Mouse (Mus musculus) heart, adult 2 months (tissue): ENCODE data around the gene 4933434E20Rik. TPM values are rescaled to one million over a fixed set of nuclear protein-coding genes. Genes with fewer than 3 reads are reported as not detected.

Source experiments
- DNase-seq, 2 experiments: peaks; one replicate each; pipeline ENCODE4 v3.0.0; 2021
- H3K27ac ChIP-seq: fragments of 200-600 bp; 2 replicates; pipeline ENCODE4 v1.8.1; 2022
- H3K27me3 ChIP-seq: fragments of 200-500 bp; 2 replicates; pipeline ENCODE4 v1.6.1; 2012; ENCODE audit warnings: mild to moderate bottlenecking, low read length, inconsistent platforms, mixed read lengths; ENCODE audit not compliant: control insufficient read depth, insufficient read depth
- H3K36me3 ChIP-seq: fragments of 200-500 bp; 2 replicates; pipeline ENCODE4 v1.6.1; 2012; ENCODE audit warnings: low read length, inconsistent platforms; ENCODE audit not compliant: control insufficient read depth, insufficient read depth
- H3K4me1 ChIP-seq: fragments of 200-500 bp; 2 replicates; pipeline ENCODE4 v1.6.1; 2011; ENCODE audit warnings: low read length; ENCODE audit not compliant: control insufficient read depth, insufficient read depth
- H3K4me3 ChIP-seq: fragments of 200-600 bp; 2 replicates; pipeline ENCODE4 v1.8.1; 2022
- H3K79me2 ChIP-seq: fragments of 200-500 bp; replicated peaks from 2 replicates; pipeline ENCODE4 v1.6.1; 2012; ENCODE audit warnings: mild to moderate bottlenecking, inconsistent platforms, low read length, moderate library complexity, mixed read lengths; ENCODE audit not compliant: control insufficient read depth, insufficient read depth
- H3K9ac ChIP-seq: fragments of 200-500 bp; 2 replicates; pipeline ENCODE4 v1.6.1; 2012; ENCODE audit warnings: low read depth, mild to moderate bottlenecking, control low read depth, inconsistent platforms, low read length, mixed read lengths
- CTCF ChIP-seq: fragments of 200-600 bp; IDR thresholded peaks from 2 replicates; pipeline ENCODE4 v1.8.1; 2022; ENCODE audit warnings: antibody characterized with exemption, mild to moderate bottlenecking, moderate library complexity
- EP300 ChIP-seq: fragments of 200-500 bp; IDR thresholded peaks from 2 replicates; pipeline ENCODE4 v1.6.1; 2011; ENCODE audit warnings: low read depth, low read length, control low read depth; ENCODE audit not compliant: insufficient read depth
- POLR2A ChIP-seq: fragments of 200-500 bp; IDR thresholded peaks from 2 replicates; pipeline ENCODE4 v1.6.1; 2011; ENCODE audit warnings: mild to moderate bottlenecking, low read depth, low read length, control low read depth; ENCODE audit not compliant: insufficient read depth
- WGBS: fragments of 180-500 bp; shearing (Covaris S2); methylation state at CpG from one replicate; pipeline ENCODE4 v1.1.7; 2018; 5-methylcytosine and 5-hydroxymethylcytosine counted together
- intact Hi-C: fragments of 180-260 bp; cut with DNase I; formaldehyde crosslinking; loops from one replicate; pipeline ENCODE4 v1.15.1; 2025
- polyA plus RNA-seq: library from polyadenylated mRNA; depleted of rRNA; stranded (reverse); fragments of >200 nt; gene quantifications from 2 replicates; pipeline ENCODE4 v1.2.3, GENCODE M21; 2012
- total RNA-seq, 2 experiments: library from RNA; stranded (reverse); gene quantifications; 2 replicates each; pipeline ENCODE4 v1.2.3; 2021

Gene 4933434E20Rik
- total and polyA plus RNA-seq, 3 experiments, result 52.8 to 96.1 (median 81.6) TPM

DNA sequence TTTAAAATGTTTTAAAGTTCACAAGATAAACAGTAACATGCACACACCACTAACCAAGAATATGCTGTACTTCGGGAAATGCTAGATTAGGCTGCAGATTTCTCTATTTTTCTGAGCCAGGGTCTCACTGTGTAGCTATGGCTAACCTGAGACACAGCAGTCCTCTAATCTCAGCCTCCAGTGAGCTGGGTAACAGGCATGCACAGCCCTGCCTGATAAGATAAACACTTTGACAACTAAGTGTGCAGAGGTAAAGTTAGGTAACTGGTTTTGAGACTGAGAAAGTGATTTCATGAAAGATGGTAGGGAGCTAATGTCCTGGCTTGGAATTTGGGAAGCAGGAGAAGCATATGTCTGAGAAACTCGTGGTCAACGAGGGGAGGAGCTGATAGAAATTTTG, 43.0 kb downstream of the 4933434E20Rik start:
- TF ChIP-seq POLR2A (no peak), EP300 (no peak), CTCF (no peak)
- no peaks in the 10 kb centered on the region for H3K4me1 ChIP-seq
- no peak overlapping the region for H3K4me3 ChIP-seq
- WGBS, result 69% methylated on average over 3 of the region's 3 CpGs
- DNase-seq, result no peak
- H3K27me3 ChIP-seq, result no peaks in the 10 kb centered on the region
- intact Hi-C loops, result no loop called here
- no peaks in the 10 kb centered on the region; the same call in 1 of the 2 replicates for H3K36me3 ChIP-seq
- no peak overlapping the region for H3K9ac ChIP-seq
- no peaks in the 10 kb centered on the region for H3K79me2 ChIP-seq
- H3K27ac ChIP-seq, result no peak overlapping the region

DNA sequence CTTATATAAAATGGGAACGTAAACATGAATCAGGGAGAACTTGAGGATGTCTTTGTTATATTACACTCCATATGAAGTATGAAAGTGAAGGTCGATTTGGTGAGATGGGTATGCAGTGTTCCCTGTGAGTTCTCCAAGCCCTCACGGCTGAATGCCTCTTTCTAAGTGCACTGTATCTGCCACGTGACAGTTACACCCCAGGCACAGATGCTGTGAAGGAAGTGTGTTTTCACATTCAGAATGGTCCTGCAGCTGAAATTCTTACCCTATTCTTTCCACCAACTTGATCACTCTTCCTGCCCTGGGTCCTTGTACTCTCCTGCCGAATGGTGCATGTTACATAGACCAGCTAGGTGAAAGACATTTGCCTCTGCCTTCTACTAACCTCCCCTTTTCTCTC, 46.5 kb downstream of the 4933434E20Rik start:
- no peaks in the 10 kb centered on the region for H3K36me3 ChIP-seq
- H3K27ac ChIP-seq, result no peak overlapping the region
- no peaks in the 10 kb centered on the region for H3K79me2 ChIP-seq
- DNase-seq, result no peak
- no peaks in the 10 kb centered on the region for H3K4me1 ChIP-seq
- no peak overlapping the region for H3K9ac ChIP-seq
- H3K4me3 ChIP-seq, result no peak overlapping the region
- intact Hi-C loops, result no loop called here
- H3K27me3 ChIP-seq, result no peaks in the 10 kb centered on the region
- TF ChIP-seq POLR2A (no peak), EP300 (no peak), CTCF (no peak)
- WGBS, result 74% methylated on average over 5 of the region's 5 CpGs

DNA sequence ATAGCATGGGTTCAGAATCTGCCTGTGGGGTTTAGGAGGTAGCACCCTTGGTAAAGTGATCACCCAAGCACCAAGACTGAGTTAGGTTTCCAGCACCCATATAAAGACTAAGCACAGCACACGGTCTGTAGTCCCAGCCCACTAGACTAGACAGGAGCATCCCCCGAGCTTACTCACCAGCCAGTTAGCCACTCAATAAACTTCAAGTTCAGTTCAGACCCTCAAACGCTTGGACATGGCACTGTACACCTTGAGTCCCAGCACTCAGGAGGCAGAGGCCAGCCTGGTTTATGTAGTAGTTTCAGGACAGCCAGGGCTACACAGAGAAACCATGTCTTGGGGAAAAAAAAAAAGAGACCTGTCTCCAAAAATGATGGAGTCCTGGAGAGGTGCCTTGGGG, 49.6 kb downstream of the 4933434E20Rik start:
- H3K4me1 ChIP-seq, result no peaks in the 10 kb centered on the region
- DNase-seq, result no peak
- H3K9ac ChIP-seq, result no peak overlapping the region
- 90% methylated on average over 3 of the region's 3 CpGs for WGBS
- TF ChIP-seq CTCF (no peak), POLR2A (no peak), EP300 (no peak)
- no peaks in the 10 kb centered on the region for H3K79me2 ChIP-seq
- no peaks in the 10 kb centered on the region for H3K27me3 ChIP-seq
- H3K4me3 ChIP-seq, result no peak overlapping the region
- H3K36me3 ChIP-seq, result no peaks in the 10 kb centered on the region
- intact Hi-C loops, result no loop called here
- H3K27ac ChIP-seq, result no peak overlapping the region

DNA sequence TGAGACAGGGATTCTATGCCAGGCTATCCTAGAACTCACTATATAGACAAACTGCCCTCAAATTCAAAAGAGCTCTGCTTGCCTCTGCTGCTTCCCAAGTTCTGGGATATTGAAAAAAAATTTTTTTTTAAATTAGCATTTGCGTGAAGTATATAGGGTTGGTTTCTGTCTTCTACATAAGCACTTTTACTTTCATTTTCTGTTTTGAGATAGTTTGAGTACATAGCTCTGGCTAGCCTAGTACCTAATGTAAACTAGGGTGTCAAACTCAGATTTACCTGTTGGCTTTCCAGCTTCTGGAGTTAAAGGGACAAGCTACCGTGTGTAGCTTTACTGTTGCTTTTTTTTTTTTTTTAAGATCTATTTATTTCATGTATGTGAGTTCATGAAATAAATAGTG, 50.2 kb downstream of the 4933434E20Rik start:
- WGBS, result 88% methylated on average over 2 of the region's 2 CpGs
- Histone ChIP-seq H3K36me3 (no peaks in the 10 kb centered on the region), H3K9ac (no peak overlapping the region), H3K4me1 (no peaks in the 10 kb centered on the region), H3K27ac (no peak overlapping the region), H3K27me3 (no peaks in the 10 kb centered on the region), H3K4me3 (no peak overlapping the region), H3K79me2 (no peaks in the 10 kb centered on the region)
- intact Hi-C loops, result no loop called here
- no peak for DNase-seq
- TF ChIP-seq EP300, result no peak
- TF ChIP-seq POLR2A, result no peak
- TF ChIP-seq CTCF, result no peak

DNA sequence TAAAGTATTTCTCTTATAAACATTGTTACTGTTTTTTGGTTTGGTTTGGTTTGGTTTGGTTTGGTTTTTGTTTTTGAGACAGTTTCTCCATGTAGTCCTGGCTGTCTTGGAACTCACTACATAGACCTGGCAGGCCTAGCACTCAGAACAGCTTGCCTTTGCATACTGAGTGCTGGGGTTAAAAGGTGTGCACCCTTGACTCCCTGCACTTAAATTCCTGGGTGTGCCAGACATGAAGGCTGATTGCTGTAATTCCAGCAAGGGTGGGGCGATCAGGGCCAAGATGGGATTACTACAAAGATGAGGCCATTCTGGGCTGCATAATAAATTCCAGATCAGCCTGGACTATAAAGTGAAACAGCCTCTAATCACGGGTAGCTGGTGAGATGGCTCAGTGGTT, 50.8 kb downstream of the 4933434E20Rik start:
- intact Hi-C loops, result no loop called here
- TF ChIP-seq CTCF, result no peak
- no peak for TF ChIP-seq EP300
- no peak for TF ChIP-seq POLR2A
- 86% methylated on average over 2 of the region's 2 CpGs for WGBS
- H3K4me3 ChIP-seq, result no peak overlapping the region
- no peak overlapping the region for H3K27ac ChIP-seq
- no peaks in the 10 kb centered on the region for H3K4me1 ChIP-seq
- no peak for DNase-seq
- no peak overlapping the region for H3K9ac ChIP-seq
- no peaks in the 10 kb centered on the region for H3K36me3 ChIP-seq
- no peaks in the 10 kb centered on the region for H3K27me3 ChIP-seq
- H3K79me2 ChIP-seq, result no peaks in the 10 kb centered on the region

DNA sequence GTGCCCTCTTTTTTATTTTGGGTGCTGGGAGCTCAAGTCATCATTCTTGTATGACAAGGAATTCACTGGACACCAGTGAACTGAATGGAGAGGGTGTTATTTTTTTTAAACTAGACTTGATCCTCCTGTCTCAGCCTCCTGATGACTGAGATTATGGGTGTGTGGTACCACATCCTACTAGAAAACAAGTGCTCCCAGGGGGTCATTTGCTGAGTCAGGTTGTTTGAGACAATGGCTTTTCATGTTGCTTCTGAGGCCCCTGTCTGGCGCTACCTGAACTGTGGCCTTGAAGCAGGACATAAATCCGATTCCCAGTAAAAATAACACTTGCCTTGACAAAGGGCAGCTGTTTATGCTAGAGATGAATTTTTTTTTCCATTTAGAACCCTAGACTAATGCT, 51.7 kb downstream of the 4933434E20Rik start:
- Histone ChIP-seq H3K4me1 (no peaks in the 10 kb centered on the region), H3K27ac (no peak overlapping the region), H3K36me3 (no peaks in the 10 kb centered on the region), H3K4me3 (no peak overlapping the region), H3K9ac (no peak overlapping the region), H3K79me2 (no peaks in the 10 kb centered on the region), H3K27me3 (no peaks in the 10 kb centered on the region)
- WGBS, result 71% methylated on average over 2 of the region's 2 CpGs
- DNase-seq, result no peak
- TF ChIP-seq EP300 (no peak), POLR2A (no peak), CTCF (no peak)
- intact Hi-C loops, result no loop called here
